Mouse (Mus musculus): ENCODE data around the gene Zc3h4. TPM values are rescaled to one million over a fixed set of nuclear protein-coding genes. Genes with fewer than 3 reads are reported as not detected.

Zc3h4 gene
- polyA plus RNA-seq, 1 experiment from 2014 or later, result 12.9 TPM

DNA sequence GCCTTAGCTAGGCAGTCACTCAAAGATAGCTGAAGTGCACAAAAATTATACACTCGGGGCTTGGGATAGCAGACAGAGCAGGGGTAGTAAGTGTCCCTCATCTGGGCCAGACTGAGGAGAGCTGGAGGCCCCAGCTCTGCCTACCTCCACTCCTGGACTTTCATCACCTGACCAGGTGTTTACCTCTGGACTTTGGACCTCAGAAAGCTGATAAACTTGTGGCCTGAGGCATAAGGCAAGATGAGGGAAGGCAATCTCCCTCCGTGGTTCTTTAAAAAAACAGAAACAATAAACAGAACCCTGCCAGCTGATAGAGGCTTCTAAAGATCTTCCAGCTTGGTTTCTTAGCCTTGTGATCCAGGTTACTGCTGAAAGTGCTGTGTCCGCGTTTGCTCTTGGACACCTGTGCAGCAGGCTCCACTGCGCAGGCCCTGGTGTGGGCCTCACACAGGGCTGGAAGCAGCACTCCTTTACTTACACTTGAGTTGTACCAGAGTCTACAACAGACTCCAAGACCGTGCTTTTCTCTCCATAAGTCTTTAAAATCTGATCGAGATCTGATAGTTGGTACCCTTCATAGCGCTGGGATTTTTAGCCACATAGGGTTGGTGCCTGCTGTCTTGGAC lies 19.9 kb downstream of the Zc3h4 start:
- Histone ChIP-seq H3K9me3 (ENCODE audit: control insufficient read depth) (no peaks in the 10 kb centered on the region), H3K4me2 (replicated peaks; ENCODE audit: low read depth) (no peak overlapping the region), H3K9ac (ENCODE audit: low read depth, low read length) (peak overlapping the region; percentile 42), H3K4me1 (replicated peaks; ENCODE audit: control insufficient read depth, insufficient read depth, low read length) (0 out of 2 replicates have a peak, but pooled peaks cover 9% of the 10 kb centered on the region), H3K36me3 (ENCODE audit: control insufficient read depth, insufficient read depth) (peaks cover 77% of the 10 kb centered on the region), H3K4me3 (ENCODE audit: low read depth, low read length) (no peak overlapping the region), H3K27me3 (replicated peaks; ENCODE audit: control insufficient read depth, insufficient read depth, low read length) (no peaks in the 10 kb centered on the region), H3K27ac (ENCODE audit: low read depth, low read length) (peak overlapping the region; percentile 95)
- 45% methylated on average over 8 of the region's 8 CpGs for WGBS
- TF ChIP-seq CTCF (IDR thresholded peaks at IDR 0.05; ENCODE audit: low read depth), result no peak
- ATAC-seq, result peak; percentile 89

DNA sequence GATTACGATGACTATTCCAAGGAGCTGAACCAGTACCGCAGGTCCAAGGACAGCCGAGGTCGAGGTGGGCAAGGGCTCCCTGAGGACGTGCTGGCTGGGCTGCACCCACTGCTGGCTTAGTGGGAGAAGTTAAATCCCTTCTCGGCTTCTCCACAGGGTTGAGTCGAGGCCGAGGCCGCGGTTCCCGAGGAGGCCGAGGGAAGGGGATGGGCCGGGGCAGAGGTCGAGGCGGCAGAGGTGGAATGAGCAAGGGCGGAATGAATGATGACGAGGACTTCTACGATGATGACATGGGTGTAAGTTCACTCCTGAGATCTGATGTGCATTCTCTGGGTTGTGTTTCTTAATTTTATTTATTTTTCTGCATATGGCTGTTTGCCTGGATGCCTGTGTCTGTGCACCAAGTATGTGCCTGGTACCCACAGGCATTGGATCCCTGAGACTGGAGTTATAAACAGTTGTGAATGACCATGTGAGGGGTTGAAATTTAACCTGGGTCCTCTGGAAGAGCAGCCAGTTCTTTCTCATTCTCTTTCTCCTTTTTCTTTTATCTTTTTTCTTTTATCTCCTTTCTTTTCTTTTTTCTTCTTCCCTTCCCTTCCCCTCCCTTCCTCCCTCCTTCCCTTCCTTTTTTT lies 21.6 kb downstream of the Zc3h4 start:
- H3K27me3 ChIP-seq (replicated peaks; ENCODE audit: control insufficient read depth, insufficient read depth, low read length), result no peaks in the 10 kb centered on the region
- peak overlapping the region; percentile 95 for H3K27ac ChIP-seq (ENCODE audit: low read depth, low read length)
- H3K36me3 ChIP-seq (ENCODE audit: control insufficient read depth, insufficient read depth), result peaks cover 78% of the 10 kb centered on the region
- H3K4me1 ChIP-seq (replicated peaks; ENCODE audit: control insufficient read depth, insufficient read depth, low read length), result 0 out of 2 replicates have a peak, but pooled peaks cover 9% of the 10 kb centered on the region
- no peak for ATAC-seq
- H3K9ac ChIP-seq (ENCODE audit: low read depth, low read length), result peak overlapping the region; percentile 22; the same call in 1 of the 2 replicates
- 51% methylated on average over 18 of the region's 18 CpGs for WGBS
- TF ChIP-seq CTCF (IDR thresholded peaks at IDR 0.05; ENCODE audit: low read depth), result no peak
- H3K4me3 ChIP-seq (ENCODE audit: low read depth, low read length), result no peak overlapping the region
- no peaks in the 10 kb centered on the region for H3K9me3 ChIP-seq (ENCODE audit: control insufficient read depth)
- 0 out of 2 replicates have a peak overlapping the region, but pooled peaks have one; percentile 17 for H3K4me2 ChIP-seq (replicated peaks; ENCODE audit: low read depth)

DNA sequence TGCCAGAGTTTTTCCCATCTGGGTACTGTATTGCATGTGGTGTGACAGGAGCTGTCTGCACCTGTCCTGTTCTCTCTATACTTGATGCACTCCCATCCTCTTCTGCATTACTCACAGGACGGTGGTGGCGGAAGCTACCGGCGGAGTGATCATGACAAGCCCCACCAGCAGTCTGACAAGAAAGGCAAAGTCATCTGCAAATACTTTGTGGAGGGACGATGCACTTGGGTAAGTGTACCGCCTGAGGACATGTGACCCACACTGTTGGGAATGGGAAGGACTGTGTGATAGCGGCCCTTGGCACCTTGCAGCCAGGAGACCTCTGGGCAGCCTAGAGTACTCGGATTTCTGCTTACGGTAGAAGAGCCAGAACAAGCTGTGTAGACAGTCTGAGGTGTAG lies 23.0 kb downstream of the Zc3h4 start:
- Histone ChIP-seq H3K27ac (ENCODE audit: low read depth, low read length) (peak overlapping the region; percentile 94), H3K36me3 (ENCODE audit: control insufficient read depth, insufficient read depth) (peaks cover 87% of the 10 kb centered on the region), H3K4me2 (replicated peaks; ENCODE audit: low read depth) (no peak overlapping the region), H3K27me3 (replicated peaks; ENCODE audit: control insufficient read depth, insufficient read depth, low read length) (no peaks in the 10 kb centered on the region), H3K4me1 (replicated peaks; ENCODE audit: control insufficient read depth, insufficient read depth, low read length) (0 out of 2 replicates have a peak, but pooled peaks cover 9% of the 10 kb centered on the region), H3K9ac (ENCODE audit: low read depth, low read length) (no peak overlapping the region), H3K4me3 (ENCODE audit: low read depth, low read length) (no peak overlapping the region), H3K9me3 (ENCODE audit: control insufficient read depth) (no peaks in the 10 kb centered on the region)
- no peak for TF ChIP-seq CTCF (IDR thresholded peaks at IDR 0.05; ENCODE audit: low read depth)
- 77% methylated on average over 9 of the region's 9 CpGs for WGBS
- ATAC-seq, result no peak

DNA sequence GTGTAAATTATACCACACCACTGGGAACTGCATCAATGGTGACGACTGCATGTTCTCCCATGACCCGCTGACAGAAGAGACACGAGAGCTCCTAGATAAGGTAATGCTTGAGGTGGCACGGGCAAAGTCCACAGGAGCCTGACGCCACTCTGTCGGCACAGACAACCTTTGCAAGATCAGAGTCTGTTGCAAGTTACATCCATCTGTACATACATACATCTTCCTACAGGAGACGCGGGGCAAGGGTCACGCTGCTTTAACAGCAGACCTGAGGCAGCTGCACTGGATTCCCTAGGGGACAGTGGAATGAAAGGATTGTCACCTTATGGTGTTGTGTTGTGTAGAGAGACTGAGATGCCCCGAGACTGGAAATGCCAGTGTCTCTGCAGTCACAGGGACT lies 25.0 kb downstream of the Zc3h4 start:
- WGBS, result 43% methylated on average over 10 of the region's 10 CpGs
- Histone ChIP-seq H3K4me3 (ENCODE audit: low read depth, low read length) (no peak overlapping the region), H3K36me3 (ENCODE audit: control insufficient read depth, insufficient read depth) (peaks cover 87% of the 10 kb centered on the region), H3K9me3 (ENCODE audit: control insufficient read depth) (no peaks in the 10 kb centered on the region), H3K9ac (ENCODE audit: low read depth, low read length) (peak overlapping the region; percentile 34; the same call in 1 of the 2 replicates), H3K27me3 (replicated peaks; ENCODE audit: control insufficient read depth, insufficient read depth, low read length) (no peaks in the 10 kb centered on the region), H3K4me1 (replicated peaks; ENCODE audit: control insufficient read depth, insufficient read depth, low read length) (0 out of 2 replicates have a peak, but pooled peaks cover 5% of the 10 kb centered on the region), H3K4me2 (replicated peaks; ENCODE audit: low read depth) (no peak overlapping the region), H3K27ac (ENCODE audit: low read depth, low read length) (peak overlapping the region; percentile 94)
- peak; percentile 84 for ATAC-seq
- no peak for TF ChIP-seq CTCF (IDR thresholded peaks at IDR 0.05; ENCODE audit: low read depth)

- peak overlapping the region; percentile 94 for H3K27ac ChIP-seq (ENCODE audit: low read depth, low read length)
- 54% methylated on average over 4 of the region's 4 CpGs for WGBS
Observed at GRCm38 (mm10) chr7:16426129-16426729, 25.5 kb downstream of the Zc3h4 start.

GRCm38 (mm10) chr7:16433352-16433971 lies 32.8 kb downstream of the Zc3h4 start:
- no peak overlapping the region for H3K4me3 ChIP-seq (ENCODE audit: low read depth, low read length)
- no peaks in the 10 kb centered on the region for H3K4me1 ChIP-seq (replicated peaks; ENCODE audit: control insufficient read depth, insufficient read depth, low read length)
- H3K27me3 ChIP-seq (replicated peaks; ENCODE audit: control insufficient read depth, insufficient read depth, low read length), result no peaks in the 10 kb centered on the region
- WGBS, result 66% methylated on average over 3 of the region's 3 CpGs
- H3K9me3 ChIP-seq (ENCODE audit: control insufficient read depth), result no peaks in the 10 kb centered on the region
- no peak for TF ChIP-seq CTCF (IDR thresholded peaks at IDR 0.05; ENCODE audit: low read depth)
- H3K4me2 ChIP-seq (replicated peaks; ENCODE audit: low read depth), result no peak overlapping the region
- no peak for ATAC-seq
- H3K36me3 ChIP-seq (ENCODE audit: control insufficient read depth, insufficient read depth), result peaks cover 82% of the 10 kb centered on the region
- H3K9ac ChIP-seq (ENCODE audit: low read depth, low read length), result no peak overlapping the region
- H3K27ac ChIP-seq (ENCODE audit: low read depth, low read length), result no peak overlapping the region

More at GRCm38 (mm10) chr7:16426129-16426729, 25.5 kb downstream of the Zc3h4 start:
- peak; percentile 93 for TF ChIP-seq CTCF (IDR thresholded peaks at IDR 0.05; ENCODE audit: low read depth)
- H3K9me3 ChIP-seq (ENCODE audit: control insufficient read depth), result no peaks in the 10 kb centered on the region
- H3K4me3 ChIP-seq (ENCODE audit: low read depth, low read length), result no peak overlapping the region
- peaks cover 87% of the 10 kb centered on the region for H3K36me3 ChIP-seq (ENCODE audit: control insufficient read depth, insufficient read depth)
- 0 out of 2 replicates have a peak, but pooled peaks cover 3% of the 10 kb centered on the region for H3K4me1 ChIP-seq (replicated peaks; ENCODE audit: control insufficient read depth, insufficient read depth, low read length)
- no peak overlapping the region for H3K4me2 ChIP-seq (replicated peaks; ENCODE audit: low read depth)
- no peaks in the 10 kb centered on the region for H3K27me3 ChIP-seq (replicated peaks; ENCODE audit: control insufficient read depth, insufficient read depth, low read length)
- ATAC-seq, result peak; percentile 73
- H3K9ac ChIP-seq (ENCODE audit: low read depth, low read length), result no peak overlapping the region
